Mouse (Mus musculus) neutrophil, adult 83 days (primary cell): Measurements from ENCODE around the gene Lmf1. TPM values are rescaled to one million over a fixed set of nuclear protein-coding genes. Genes with fewer than 3 reads are reported as not detected.

ENCODE experiments used
- total RNA-seq, 2 experiments: library from RNA; stranded (reverse); gene quantifications; one replicate each; pipeline ENCODE4 v1.2.4; 2023

Lmf1 gene
- 10 to 100 TPM; 13.6 to 14.3 TPM for total RNA-seq

GRCm38 (mm10) chr17:25578920-25579319, at the start of gene Lmf1:
Lmf1 (plus strand) TSS chr17:25579085.

GRCm38 (mm10) chr17:25570648-25571452, 8.0 kb upstream of the Lmf1 start, which contains the start of gene Sox8:
Sox8 (minus strand) TSS chr17:25570686.

Other genes starting within 250 kb of the Lmf1 start
- not detected for gene Tpsab1, start 233.5 kb upstream of the Lmf1 start, total RNA-seq
- gene Tpsb2, start 212.8 kb upstream of the Lmf1 start, total RNA-seq: not detected
- not detected for gene Tpsg1, start 209.8 kb upstream of the Lmf1 start, total RNA-seq
- 1 to 10 TPM in 1 of 2 experiments, under 1 TPM in 1; 0.39 to 1.5 TPM for gene Cacna1h, start 145.3 kb upstream of the Lmf1 start, total RNA-seq
- not detected for gene Tekt4, start 124.5 kb upstream of the Lmf1 start, total RNA-seq
- gene Sstr5, start 81.8 kb upstream of the Lmf1 start, total RNA-seq: not detected
- gene Sox8, start 8.4 kb upstream of the Lmf1 start, total RNA-seq: not detected
- gene Gng13, start 138.1 kb downstream of the Lmf1 start, total RNA-seq: not detected
- 10 to 100 TPM; 20.2 to 26.7 TPM for gene Chtf18, start 148.3 kb downstream of the Lmf1 start, total RNA-seq
- gene Rpusd1, start 148.6 kb downstream of the Lmf1 start, total RNA-seq: 1 to 10 TPM; 6.4 TPM
- gene Mslnl, start 157.0 kb downstream of the Lmf1 start, total RNA-seq: not detected
- gene Msln, start 175.3 kb downstream of the Lmf1 start, total RNA-seq: not detected
- gene Narfl, start 194.7 kb downstream of the Lmf1 start, total RNA-seq: 10 to 100 TPM; 20.6 to 26.5 TPM
- gene Haghl, start 206.6 kb downstream of the Lmf1 start, total RNA-seq: 10 to 100 TPM; 10.6 to 16.5 TPM
- gene Ccdc78, start 207.5 kb downstream of the Lmf1 start, total RNA-seq: not detected
- 10 to 100 TPM; 33.6 to 34.8 TPM for gene Fam173a, start 213.8 kb downstream of the Lmf1 start, total RNA-seq
- under 1 TPM in 1 of 2 experiments, not detected in 1; 0.66 TPM for gene AC134908.4, start 216.6 kb downstream of the Lmf1 start, total RNA-seq
- gene Metrn, start 218.1 kb downstream of the Lmf1 start, total RNA-seq: 10 to 100 TPM; 16.1 to 17.2 TPM
- not detected for gene Fbxl16, start 230.0 kb downstream of the Lmf1 start, total RNA-seq
- gene Wdr24, start 244.5 kb downstream of the Lmf1 start, total RNA-seq: 10 to 100 TPM; 13.2 to 15.2 TPM
- 10 to 100 TPM; 12.4 to 16.8 TPM for gene Jmjd8, start 249.8 kb downstream of the Lmf1 start, total RNA-seq